Mouse (Mus musculus) ovary, postnatal 10 days (tissue): Measurements from ENCODE around the gene Prkrip1.
A peak's percentile ranks its signal among the peaks of the same experiment; 100 is the strongest.
"Not testable (repeated sequence)": the region's sequence is repeated elsewhere in the genome, so short reads cannot be mapped to it uniquely, and the experiment has no call there.

ENCODE experiments used
- DNase-seq: peaks from one replicate; pipeline ENCODE4 v3.0.0; 2022; ENCODE audit warnings: low spot score

Gene Prkrip1

GRCm38 (mm10) chr5:136211341-136212102, 12.8 kb upstream of the Prkrip1 start:
- DNase-seq = not testable (repeated sequence)

GRCm38 (mm10) chr5:136210549-136210948, 11.8 kb upstream of the Prkrip1 start:
- no peak for DNase-seq

GRCm38 (mm10) chr5:136201832-136202231, 3.1 kb upstream of the Prkrip1 start:
- peak; percentile 15 for DNase-seq

- DNase-seq = no peak
Observed at GRCm38 (mm10) chr5:136199526-136199925, 763 bp upstream of the Prkrip1 start.

- DNase-seq = no peak
Observed at GRCm38 (mm10) chr5:136191870-136192269, 6.9 kb downstream of the Prkrip1 start.

GRCm38 (mm10) chr5:136186723-136187122, 12.0 kb downstream of the Prkrip1 start:
- DNase-seq = no peak

DNA sequence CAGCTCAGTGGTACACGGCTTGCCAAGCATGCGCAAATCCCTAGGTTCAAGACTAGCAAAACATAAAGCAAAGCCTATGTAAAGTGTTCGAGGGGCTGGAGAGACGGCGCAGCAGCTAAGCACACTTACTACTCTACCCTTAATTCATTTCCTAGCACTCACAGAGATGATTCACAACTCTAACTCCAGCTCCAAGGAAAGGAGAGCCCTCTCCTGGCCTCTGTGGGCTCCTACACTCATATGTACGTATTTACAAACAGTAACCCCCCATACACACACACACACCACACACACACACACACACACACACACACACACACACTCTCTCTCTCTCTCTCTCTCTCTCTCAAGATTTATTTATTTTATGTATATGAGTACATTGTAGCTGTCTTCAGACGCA, 15.0 kb downstream of the Prkrip1 start:
- no peak for DNase-seq

DNA sequence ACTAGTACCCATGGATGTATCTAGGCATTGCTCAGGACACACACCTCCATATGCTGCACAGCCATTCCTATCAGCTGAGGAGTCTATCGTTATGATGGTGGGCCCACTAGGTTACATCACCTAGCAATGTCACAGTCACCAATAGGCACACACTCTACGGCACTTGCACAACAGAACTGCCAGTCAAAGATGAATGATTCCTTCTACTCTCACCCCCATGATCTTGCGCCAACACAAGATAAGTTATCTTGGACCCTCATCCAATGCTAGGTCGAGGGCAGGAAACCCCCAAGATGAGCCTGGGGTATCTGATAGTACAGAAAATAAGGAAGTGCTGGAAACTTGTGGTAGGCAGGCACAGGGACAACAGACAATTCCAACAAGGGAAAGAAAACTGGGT, 15.9 kb downstream of the Prkrip1 start:
- no peak for DNase-seq

DNA sequence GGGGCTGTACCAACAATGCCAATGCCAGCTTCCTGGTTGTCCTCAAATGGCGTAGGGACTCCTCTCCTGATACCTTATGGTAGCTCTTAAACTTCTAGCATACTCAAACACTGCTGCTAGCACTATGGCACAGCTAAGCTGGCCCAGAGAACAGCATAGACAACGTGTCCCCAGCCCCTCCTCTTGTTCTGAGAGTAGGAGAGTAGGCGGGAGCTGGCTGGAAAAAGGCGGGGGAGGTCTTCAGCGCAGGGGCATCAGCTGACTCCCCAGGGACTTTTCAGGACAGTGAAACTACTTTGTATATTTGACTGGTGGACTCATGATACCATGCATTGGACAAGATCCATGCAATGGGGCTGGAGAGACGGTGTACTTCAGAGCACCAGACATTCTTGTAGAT, 16.7 kb downstream of the Prkrip1 start:
- DNase-seq = no peak

DNA sequence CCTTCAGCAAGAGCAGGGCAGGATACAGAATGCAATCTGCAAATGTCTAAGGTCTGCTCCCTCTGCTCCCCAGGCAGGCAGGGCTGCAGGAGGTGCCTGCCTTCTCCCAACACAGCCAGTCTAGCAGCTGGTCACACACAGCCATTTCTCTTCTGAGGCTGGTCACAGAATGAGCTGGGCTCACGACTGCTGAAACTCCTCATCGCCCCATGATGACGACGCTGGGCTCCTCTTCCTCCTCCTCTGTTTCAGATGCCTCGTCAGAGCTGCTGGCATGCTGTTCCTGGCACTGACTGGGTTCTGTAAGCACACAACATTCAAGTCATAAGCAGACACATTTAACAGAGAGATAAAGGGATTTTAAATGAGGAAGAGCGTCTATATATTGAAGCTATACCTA, 17.6 kb downstream of the Prkrip1 start:
- no peak for DNase-seq

DNA sequence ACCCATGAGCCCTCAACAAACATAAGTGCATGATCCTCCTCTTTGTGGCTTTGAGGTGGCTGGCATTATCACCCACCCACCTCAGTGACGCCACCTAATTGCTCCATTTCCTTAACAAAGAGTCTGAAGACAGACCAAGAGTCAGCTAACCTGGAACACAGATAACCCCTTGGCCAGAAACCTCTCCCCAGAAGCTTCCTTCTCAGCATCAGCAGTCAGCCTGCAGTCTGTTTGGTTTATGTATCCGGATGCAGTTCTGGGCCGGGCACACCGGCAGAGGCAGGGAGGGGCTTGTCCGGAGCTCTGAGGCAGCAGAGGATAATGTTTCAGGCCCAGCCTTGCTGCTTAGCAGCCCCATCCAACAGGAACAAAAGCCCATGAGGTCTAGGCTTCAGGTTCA, 19.2 kb downstream of the Prkrip1 start:
- DNase-seq = no peak

DNA sequence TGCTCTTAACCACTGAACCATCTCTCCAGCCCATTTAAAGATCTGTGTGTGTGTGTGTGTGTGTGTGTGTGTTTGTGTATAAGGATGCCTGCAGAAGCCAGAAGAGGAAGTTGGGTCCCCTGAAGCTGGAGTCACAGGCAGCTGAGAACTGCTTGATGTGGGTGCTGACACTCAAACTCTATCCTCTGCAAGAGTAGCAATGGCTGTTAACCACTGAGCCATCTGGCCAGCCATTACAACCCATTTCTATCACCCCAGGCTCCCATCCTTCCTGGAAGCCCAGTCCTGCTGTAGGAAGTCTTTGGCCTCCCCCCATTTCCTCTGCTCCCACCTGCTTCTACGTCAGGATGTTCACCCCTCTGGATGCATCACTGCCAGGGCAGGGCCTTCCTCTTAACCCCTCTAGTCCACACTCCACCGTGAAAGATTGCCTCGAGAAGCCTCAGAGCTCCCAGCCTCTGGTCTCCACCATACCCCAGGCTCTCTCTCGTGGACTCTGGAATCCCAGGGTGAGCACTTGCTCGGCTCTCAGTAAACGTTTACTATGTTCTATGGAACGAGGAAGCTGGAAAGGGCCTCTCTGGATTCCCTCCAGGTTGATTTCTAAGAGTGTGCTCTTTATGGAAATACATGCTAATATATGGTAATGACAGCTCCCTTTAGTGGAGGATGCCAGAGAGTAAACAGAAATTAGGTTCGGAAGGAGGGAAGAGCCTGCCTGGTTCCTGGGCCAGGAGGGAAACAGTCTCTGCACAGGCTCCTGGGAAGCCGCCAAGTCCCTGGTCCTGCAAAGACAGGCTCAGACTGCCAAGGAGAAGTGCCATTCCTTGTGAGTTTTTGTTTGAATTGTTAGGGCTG, 24.9 kb downstream of the Prkrip1 start:
- no peak for DNase-seq

DNA sequence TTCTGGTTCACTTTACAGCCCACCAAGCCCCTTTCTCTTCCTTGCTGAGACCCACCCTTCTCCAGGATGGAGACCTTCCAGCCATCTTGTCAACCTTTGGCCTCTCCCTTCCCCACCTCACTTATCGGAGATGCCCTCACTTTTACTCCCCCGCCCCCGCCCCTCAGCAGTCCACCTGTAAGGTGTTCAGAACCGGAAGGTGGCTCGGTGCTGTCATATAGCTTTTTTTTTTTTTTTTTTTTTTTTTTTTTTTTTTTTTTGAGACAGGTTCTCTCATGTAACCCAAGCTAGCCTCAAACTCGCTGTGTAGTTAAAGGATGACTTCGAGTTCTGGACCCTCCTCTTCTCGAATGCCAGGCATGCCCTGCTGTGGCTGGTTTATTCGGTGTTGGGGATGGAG, 25.8 kb downstream of the Prkrip1 start:
- DNase-seq = no peak

DNA sequence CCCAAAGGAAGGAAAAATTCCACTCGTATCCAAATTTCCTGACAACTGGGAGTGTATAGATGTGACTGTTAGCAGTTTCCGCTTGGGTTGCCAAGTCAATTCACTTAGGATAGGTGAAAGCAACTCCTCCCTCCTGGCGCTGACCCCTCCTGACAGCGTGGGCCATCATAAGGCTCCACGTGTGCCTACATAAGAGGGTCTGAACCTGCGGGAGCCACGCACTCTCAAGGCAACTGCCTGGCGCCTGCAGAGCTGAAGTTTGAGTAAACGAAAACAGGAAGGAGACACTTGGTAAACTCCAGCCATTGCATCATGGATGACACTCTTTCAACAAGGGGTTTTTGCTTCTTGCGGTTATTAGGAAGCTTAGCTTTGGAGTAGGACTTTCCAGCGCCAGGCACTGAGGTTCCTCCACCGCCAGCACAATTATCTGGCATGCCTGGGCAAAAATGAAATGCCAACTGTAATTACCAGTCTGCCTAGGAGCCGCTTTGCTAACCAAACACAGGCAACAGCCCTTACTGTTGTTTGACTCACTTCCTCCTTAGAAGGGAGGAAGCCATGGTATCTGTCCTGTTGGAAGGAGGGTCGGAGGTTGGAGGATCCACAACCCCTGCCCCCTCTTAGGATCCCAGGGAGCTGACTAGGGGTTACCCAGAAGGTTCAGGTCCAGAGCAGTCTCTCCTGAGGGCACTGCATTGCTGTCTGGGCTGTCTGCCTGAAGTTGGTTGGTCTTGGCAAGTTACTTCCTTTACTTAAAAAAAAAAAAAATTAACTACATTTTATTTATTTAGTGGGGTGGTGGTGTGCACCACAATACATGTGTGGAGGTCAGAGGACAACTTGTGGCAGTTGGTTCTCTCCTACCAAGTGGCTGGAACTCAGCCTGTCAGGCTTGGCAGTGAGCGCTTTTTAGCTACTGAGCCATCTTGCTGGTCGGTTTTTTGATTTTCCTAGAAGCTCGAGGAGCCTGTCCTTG, 27.1 kb downstream of the Prkrip1 start:
- no peak for DNase-seq

- DNase-seq = peak; percentile 54
Observed at GRCm38 (mm10) chr5:136170512-136171362, 28.0 kb downstream of the Prkrip1 start, which contains the start of gene Orai2. Gene Orai2, minus strand, starts transcription at chr5:136170713.

DNA sequence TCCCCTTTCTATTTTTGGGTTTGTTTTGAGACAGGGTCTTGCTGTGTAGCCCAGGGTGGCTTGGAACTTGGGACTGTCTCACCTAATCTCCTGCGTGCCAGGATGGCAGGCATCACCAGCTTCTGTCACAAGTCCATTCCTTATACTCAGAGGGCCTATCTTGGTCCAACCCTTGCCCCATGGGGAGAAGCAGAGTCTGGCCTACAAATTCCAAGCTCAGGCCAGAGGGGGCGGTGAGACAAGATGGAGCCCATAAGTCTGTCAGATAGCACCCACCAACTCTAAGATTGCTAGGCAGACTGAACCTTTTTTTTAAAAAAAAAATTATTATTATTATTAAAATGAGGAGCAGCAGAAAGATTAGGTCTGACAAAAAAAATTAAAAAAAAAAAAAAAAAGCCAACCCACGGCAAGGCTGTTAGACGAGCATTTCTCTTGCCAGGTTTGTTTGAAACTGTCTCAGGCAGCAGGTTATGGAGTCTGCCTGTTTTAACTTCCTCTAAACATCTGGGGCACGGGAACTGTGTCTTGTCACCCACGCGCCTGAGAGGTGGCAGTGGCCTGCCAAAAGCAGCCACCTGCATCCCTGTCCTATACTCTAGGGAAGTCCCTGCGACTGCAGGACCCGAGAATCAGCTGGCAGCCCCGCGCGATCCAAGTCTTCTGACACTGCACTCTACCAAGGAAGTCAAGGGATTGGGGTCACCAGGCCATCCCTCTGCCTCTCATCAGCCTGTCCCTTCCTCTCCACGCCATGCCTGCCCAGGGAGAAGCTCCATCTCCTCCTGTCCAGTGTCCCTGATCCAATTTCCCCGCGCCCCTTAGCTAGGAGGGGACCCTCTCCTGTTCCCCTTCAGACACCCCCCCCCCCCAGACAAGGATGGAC, 28.9 kb downstream of the Prkrip1 start:
- no peak for DNase-seq

GRCm38 (mm10) chr5:136168071-136168470, 30.7 kb downstream of the Prkrip1 start:
- no peak for DNase-seq

DNA sequence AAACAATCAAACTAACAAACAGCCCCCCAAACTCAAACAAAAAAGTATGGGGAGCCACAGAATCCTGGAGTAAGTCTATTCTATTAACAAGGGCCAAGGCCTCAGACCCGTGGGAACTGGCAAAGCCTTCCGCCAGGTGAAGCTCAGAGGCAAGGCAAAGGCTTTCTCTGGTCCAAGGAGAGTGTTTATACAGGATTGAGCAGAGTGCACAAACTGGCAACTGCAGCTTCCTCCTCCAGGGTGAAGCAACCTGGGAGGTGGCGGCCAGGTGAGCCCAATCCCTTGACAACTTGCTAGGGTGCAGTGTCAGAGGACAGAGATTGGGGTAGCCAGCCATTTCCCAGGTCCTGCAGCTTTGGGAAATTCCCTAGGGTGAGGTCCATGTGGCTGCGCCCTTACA, 31.5 kb downstream of the Prkrip1 start:
- DNase-seq = no peak

DNA sequence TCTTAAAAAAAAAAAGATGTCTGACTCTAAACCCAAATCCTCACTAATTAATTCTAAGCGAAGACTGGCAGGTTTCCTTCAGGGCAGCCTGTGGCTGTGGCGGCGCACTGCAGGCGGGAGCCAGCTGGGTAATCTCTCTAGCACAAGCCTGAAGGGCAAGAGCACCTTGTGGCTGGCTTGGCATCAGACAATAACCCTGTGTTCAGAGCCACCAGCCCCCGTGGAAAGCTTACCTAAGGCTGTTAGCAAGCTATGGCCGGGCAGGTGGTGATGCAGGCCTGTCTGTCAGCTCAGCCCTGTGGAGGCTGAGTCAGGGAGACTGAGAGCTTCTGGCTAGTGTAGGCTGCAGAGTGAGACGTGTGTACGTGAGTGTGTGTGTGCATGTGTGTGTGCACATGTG, 33.5 kb downstream of the Prkrip1 start:
- DNase-seq = no peak
